Mouse (Mus musculus) frontal cortex, adult 2 months (tissue): ENCODE measurements around the gene Moap1. TPM values are rescaled to one million over a fixed set of nuclear protein-coding genes. Genes with fewer than 3 reads are reported as not detected.

Experiments
- DNase-seq, 2 experiments: peaks; one replicate each; pipeline ENCODE4 v3.0.0; 2022; ENCODE audit warnings: low spot score in 1 of 2; ENCODE audit errors: extremely low spot score in 1 of 2
- polyA plus RNA-seq: library from polyadenylated mRNA; depleted of rRNA; stranded (reverse); fragments of >200 nt; gene quantifications from 2 replicates; pipeline ENCODE4 v1.2.3, GENCODE M21; 2012

Moap1 gene
- polyA plus RNA-seq, 1 experiment: 12.4 TPM

DNA sequence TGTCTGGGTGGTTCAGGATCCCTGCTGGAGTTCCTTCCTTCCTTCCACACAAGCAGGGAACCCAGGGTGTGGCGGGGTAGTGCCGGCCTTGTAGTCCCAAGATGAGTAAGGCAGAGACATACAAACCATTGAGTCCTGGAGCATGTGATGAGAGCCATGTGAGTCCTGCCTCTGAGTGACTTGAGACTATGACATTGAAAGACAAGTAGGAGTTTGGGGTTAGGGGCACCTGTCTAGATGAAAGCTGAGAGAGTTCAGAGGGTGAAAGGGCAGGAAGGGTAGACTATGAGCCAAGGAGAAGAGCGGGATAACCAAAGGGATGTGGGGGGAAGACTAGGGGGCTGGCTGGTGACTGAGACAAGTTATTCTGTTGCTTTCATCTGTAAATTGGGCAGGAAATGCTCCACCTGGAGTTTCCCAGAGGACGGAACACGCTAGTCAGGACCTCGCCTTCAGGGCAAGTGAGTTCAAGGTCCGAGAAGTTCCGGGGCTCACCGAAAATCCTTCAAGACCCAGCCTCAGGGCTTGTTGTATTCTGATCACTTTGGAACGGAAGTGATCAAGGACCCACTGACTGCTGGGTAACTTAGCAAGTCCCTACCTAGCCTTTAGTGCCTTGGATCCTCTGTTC lies 36.5 kb downstream of the Moap1 start:
- DNase-seq: no peak

- peak in 1 of 2 experiments; percentile 53 for DNase-seq
These were observed 37.4 kb downstream of the Moap1 start for GRCm38 (mm10) chr12:102705906-102706640.

GRCm38 (mm10) chr12:102705216-102705871 lies 38.1 kb downstream of the Moap1 start:
- DNase-seq: peak; percentile 75 to 94

GRCm38 (mm10) chr12:102704457-102705198 lies 38.8 kb downstream of the Moap1 start, which contains the start of gene Itpk1:
Gene Itpk1, minus strand, starts transcription at chr12:102704930.
- peak in 1 of 2 experiments; percentile 43 for DNase-seq

- DNase-seq: no peak
These were observed 39.5 kb downstream of the Moap1 start for GRCm38 (mm10) chr12:102703921-102704408.

- DNase-seq: no peak
These were observed 40.0 kb downstream of the Moap1 start for GRCm38 (mm10) chr12:102703441-102703840.

DNA sequence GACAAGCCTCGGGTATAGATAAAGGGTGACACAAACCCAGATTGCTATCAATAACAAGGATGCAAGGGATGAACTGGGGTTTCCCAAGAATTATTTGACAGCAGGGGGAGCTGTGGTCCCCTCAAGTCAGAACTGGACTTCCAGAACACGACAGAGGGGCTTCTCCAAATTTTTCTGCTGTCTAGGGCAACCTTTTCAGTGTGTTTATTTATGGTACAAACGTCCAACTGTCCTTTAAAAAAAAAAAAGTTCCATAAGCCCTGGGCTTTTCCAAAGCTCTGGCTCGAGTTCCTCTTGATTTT lies 40.4 kb downstream of the Moap1 start:
- peak in 1 of 2 experiments; percentile 70 for DNase-seq

DNA sequence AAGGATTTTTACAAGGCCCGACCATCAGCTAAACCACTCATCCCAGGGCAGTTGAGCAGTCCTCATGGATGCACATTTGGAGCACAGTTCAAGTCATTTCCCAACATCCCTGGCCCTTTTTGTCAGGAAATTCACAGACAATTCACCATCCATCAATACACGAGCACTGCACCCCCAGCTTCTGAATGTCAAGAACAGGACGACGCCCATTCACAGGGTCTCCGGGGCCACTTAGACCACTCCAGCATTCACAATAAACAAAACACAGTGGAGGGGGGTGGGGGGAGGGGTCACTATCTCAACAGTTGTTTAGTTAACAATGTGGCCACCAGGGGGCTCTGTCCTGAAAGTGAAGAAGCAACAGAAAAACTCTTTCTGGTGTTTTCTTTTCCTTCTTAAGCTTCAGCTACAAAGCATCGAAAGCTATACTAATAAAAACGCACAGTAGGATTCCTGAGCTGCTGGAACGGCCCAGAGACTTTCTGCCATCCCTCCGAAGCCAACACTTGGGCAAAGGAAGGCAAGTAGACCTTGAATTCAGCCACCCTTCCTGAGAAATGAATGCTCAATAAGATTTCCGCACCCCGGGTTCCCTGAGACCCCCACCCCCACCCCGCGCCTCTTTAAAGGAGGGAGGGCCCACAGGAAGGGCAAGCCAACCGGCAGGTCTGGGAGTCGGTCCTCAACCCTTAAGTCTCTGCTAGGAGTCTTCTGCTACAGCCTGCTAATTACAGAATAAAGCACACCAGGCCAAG lies 40.9 kb downstream of the Moap1 start:
- peak in 1 of 2 experiments; percentile 92 for DNase-seq

GRCm38 (mm10) chr12:102701691-102702207 lies 41.7 kb downstream of the Moap1 start:
- no peak for DNase-seq

DNA sequence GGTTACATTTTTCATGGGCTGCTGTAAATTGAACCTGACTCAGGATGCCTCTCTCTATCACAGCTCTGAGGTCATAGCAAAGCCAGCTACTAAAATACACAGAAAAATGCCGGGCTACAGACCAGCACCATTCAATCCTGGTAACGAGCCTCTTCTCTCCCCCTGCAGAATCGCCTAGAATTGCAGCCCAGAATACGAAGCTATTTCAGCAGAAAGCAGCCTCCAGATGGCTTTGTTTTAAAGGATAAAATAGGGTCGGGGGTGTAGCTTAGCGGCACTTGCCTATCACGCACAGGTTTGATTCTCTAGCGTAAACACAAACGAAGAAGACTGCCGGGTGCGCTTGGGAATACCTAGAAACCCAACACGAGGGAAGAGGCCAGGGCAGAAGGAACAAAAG lies 43.0 kb downstream of the Moap1 start:
- no peak for DNase-seq

DNA sequence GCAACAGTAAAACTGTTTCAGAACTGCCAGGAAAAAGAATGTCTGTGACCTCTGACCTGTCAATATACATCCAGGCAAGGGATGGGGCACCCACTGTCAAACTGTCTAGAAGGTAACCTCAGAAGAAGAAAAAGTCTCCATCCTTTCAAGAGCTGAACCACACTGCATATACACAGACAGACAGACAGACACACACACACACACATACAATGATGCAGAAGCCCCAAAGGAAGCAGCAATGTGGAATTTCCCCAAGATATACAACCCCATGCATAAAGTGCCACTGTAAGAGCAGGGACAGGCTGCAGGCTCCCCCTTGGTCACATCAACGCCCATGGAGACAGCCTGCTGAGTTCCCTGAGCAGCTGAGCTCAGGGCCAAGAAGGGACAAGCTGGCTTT lies 44.3 kb downstream of the Moap1 start:
- no peak for DNase-seq

GRCm38 (mm10) chr12:102698089-102698684 lies 45.3 kb downstream of the Moap1 start:
- DNase-seq: no peak

DNA sequence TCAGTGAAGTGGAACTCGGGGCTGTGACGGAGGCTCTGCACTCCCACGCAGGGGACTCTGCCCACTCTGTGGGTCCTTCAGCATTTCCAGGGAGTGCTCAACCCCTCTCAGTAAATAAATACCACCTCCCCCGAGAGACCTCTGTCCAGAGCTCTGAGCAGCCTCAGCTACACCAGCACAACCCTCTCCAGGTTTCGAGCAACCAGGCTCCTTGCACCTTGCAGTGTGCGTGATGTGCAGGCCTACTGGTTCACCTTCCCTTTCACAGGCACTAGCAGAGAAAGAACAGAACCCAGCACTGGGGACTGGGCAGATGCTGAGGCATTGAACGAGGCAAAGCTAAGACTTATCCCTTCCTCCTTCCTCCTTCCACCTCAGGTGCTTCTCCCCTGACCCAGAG lies 46.1 kb downstream of the Moap1 start:
- DNase-seq: no peak

- no peak for DNase-seq
These were observed 46.7 kb downstream of the Moap1 start for GRCm38 (mm10) chr12:102696635-102697354.

DNA sequence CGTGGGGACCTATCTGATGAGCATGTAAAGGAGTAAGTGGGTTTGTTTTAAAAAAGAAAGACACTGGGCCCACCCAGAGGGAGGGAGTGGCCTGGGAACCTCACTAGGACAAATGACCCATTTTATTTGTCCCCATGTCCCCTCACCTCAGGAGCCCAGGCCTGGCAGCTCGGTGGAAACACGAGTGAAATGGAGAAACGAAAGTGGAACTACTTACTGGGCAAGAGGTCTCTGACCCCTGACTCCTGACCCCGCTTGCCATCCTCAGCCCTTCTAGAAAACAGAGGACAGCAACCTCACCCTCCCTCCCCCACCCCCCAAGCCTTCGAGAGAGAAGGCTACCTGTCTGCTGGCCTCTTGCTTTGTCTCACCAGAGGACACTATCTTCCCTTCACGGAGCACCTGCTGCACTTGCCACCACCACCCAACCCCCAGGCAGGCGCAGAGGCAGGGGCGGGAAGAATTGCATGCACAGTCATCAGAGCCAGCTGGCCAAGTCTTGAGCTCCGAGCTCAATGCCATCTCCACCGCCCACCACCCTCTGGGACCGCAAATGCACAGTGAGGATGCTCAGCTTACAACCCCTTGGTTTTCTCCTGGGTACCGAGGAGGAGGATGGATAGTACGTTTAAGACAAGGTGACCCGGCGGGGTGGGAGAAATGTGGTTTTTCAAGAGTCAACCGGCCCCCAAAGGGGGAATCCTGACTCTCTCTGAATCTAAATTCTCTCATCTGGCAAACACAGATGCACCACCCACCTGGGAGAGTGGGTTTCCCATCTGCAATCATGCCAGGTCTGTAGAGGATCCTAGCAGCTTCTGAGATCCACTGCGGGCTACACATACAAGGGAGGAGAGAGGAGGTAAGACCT lies 47.9 kb downstream of the Moap1 start:
- peak; percentile 77 to 89 for DNase-seq
